Mouse (Mus musculus): ENCODE measurements around the gene Sf3a2. TPM values are rescaled to one million over a fixed set of nuclear protein-coding genes. Genes with fewer than 3 reads are reported as not detected.

Gene Sf3a2
- polyA plus RNA-seq, 1 experiment: 40.2 TPM

- Histone ChIP-seq H3K27ac (ENCODE audit: insufficient read depth, low read depth, low read length) (no peak overlapping the region), H3K27me3 (ENCODE audit: control insufficient read depth, insufficient read depth, low read length) (peaks cover 22% of the 10 kb centered on the region), H3K4me3 (ENCODE audit: low read depth, low read length) (no peak overlapping the region), H3K4me1 (ENCODE audit: control insufficient read depth, insufficient read depth, insufficient read length, low read length) (peaks cover 23% of the 10 kb centered on the region), H3K36me3 (ENCODE audit: control insufficient read depth, insufficient read depth, low read length) (peaks cover 19% of the 10 kb centered on the region)
- WGBS: 59% methylated on average over 7 of the region's 7 CpGs
- no peak for TF ChIP-seq POLR2A (IDR thresholded peaks at IDR 0.05; ENCODE audit: low read depth, low read length)
- TF ChIP-seq CTCF (IDR thresholded peaks at IDR 0.05; ENCODE audit: extremely low read depth, insufficient read length, insufficient replicate concordance, low read depth, low read length): no peak
Measured at GRCm38 (mm10) chr10:80832818-80833217, 34.8 kb downstream of the Sf3a2 start.

DNA sequence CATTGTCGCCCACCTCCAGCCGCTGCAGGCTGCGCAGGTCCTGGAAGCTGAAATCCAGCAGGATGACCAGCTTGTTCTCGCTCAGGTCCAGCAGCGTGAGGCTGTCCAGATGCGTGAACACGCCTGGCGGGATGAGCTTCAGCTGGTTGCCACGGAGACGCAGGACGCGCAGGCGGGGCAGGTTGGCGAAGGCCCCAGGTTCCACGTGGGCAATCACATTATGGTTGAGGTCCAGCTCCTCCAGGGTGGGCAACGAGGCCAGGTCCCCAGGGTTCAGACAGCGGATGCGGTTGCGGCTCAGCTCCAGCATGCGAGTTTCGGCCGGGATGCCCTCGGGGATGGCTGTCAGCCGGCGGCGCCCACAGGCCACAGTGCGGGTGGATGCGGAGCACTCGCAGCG, 37.6 kb downstream of the Sf3a2 start:
- WGBS: 46% methylated on average over 30 of the region's 30 CpGs
- peaks cover 22% of the 10 kb centered on the region for H3K27me3 ChIP-seq (ENCODE audit: control insufficient read depth, insufficient read depth, low read length)
- TF ChIP-seq CTCF (IDR thresholded peaks at IDR 0.05; ENCODE audit: extremely low read depth, insufficient read length, insufficient replicate concordance, low read depth, low read length) (no peak), POLR2A (IDR thresholded peaks at IDR 0.05; ENCODE audit: low read depth, low read length) (no peak)
- H3K27ac ChIP-seq (ENCODE audit: insufficient read depth, low read depth, low read length): no peak overlapping the region
- H3K4me3 ChIP-seq (ENCODE audit: low read depth, low read length): no peak overlapping the region
- H3K4me1 ChIP-seq (ENCODE audit: control insufficient read depth, insufficient read depth, insufficient read length, low read length): peaks cover 4% of the 10 kb centered on the region
- H3K36me3 ChIP-seq (ENCODE audit: control insufficient read depth, insufficient read depth, low read length): no peaks in the 10 kb centered on the region

GRCm38 (mm10) chr10:80836949-80837379, 39.0 kb downstream of the Sf3a2 start:
- no peaks in the 10 kb centered on the region for H3K36me3 ChIP-seq (ENCODE audit: control insufficient read depth, insufficient read depth, low read length)
- no peak for TF ChIP-seq CTCF (IDR thresholded peaks at IDR 0.05; ENCODE audit: extremely low read depth, insufficient read length, insufficient replicate concordance, low read depth, low read length)
- TF ChIP-seq POLR2A (IDR thresholded peaks at IDR 0.05; ENCODE audit: low read depth, low read length): no peak
- WGBS: 37% methylated on average over 7 of the region's 7 CpGs
- H3K27ac ChIP-seq (ENCODE audit: insufficient read depth, low read depth, low read length): no peak overlapping the region
- H3K4me1 ChIP-seq (ENCODE audit: control insufficient read depth, insufficient read depth, insufficient read length, low read length): no peaks in the 10 kb centered on the region; the same call in 1 of the 2 replicates
- peaks cover 22% of the 10 kb centered on the region for H3K27me3 ChIP-seq (ENCODE audit: control insufficient read depth, insufficient read depth, low read length)
- H3K4me3 ChIP-seq (ENCODE audit: low read depth, low read length): no peak overlapping the region

DNA sequence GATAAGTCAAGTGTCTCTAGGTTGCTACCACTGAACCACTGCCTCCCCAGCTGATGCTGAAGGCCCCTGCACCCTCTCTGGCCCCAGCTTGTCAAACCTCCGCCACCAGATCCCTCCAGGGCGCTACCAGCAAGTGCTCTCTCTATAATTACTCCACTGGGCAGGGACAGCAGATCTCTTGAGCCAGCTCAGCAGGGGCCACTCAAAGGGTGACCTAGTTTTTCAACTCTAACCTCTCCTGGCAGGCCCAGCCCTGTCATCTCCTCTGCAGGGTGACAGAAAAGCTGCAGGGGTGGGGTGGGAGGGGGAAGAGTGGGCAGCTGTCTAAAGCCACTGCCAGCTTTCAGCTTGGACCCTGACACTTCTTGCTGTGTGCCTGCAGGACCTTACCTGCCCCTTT, 39.8 kb downstream of the Sf3a2 start:
- WGBS: 32% methylated on average over 2 of the region's 2 CpGs
- peaks cover 25% of the 10 kb centered on the region for H3K27me3 ChIP-seq (ENCODE audit: control insufficient read depth, insufficient read depth, low read length)
- no peak for TF ChIP-seq CTCF (IDR thresholded peaks at IDR 0.05; ENCODE audit: extremely low read depth, insufficient read length, insufficient replicate concordance, low read depth, low read length)
- TF ChIP-seq POLR2A (IDR thresholded peaks at IDR 0.05; ENCODE audit: low read depth, low read length): no peak
- no peak overlapping the region for H3K4me3 ChIP-seq (ENCODE audit: low read depth, low read length)
- H3K36me3 ChIP-seq (ENCODE audit: control insufficient read depth, insufficient read depth, low read length): no peaks in the 10 kb centered on the region
- no peak overlapping the region for H3K27ac ChIP-seq (ENCODE audit: insufficient read depth, low read depth, low read length)
- H3K4me1 ChIP-seq (ENCODE audit: control insufficient read depth, insufficient read depth, insufficient read length, low read length): no peaks in the 10 kb centered on the region; the same call in 1 of the 2 replicates

DNA sequence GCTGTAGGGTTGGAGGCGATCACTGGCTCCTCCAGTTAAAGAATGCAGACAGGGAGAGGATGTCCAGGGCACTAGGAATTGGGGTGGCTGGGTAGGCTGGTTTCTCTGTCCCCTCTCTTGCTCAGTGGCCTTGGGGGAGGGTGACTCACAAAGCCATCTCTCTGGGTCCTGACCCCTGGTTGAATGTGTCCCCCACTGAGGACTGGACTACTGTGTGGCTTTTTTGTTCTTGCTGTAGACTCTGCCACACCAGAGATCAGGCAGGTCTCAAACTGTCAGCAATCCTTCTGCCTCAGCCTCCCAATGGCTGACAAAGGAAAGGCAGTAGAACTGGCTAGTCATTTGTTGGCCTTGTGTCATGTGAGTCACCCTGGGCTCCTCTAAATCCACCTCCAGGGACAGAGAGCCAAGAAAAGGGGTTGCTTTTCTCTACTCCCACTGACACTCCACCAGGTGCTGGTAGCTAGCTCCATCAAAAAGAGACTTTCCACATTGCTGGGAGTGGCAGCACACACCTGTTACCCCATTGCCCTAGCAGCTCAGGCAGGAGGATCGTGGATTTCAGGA, 40.4 kb downstream of the Sf3a2 start:
- H3K4me1 ChIP-seq (ENCODE audit: control insufficient read depth, insufficient read depth, insufficient read length, low read length): no peaks in the 10 kb centered on the region; the same call in 1 of the 2 replicates
- H3K27ac ChIP-seq (ENCODE audit: insufficient read depth, low read depth, low read length): no peak overlapping the region
- peaks cover 31% of the 10 kb centered on the region for H3K27me3 ChIP-seq (ENCODE audit: control insufficient read depth, insufficient read depth, low read length)
- no peak for TF ChIP-seq CTCF (IDR thresholded peaks at IDR 0.05; ENCODE audit: extremely low read depth, insufficient read length, insufficient replicate concordance, low read depth, low read length)
- no peak for TF ChIP-seq POLR2A (IDR thresholded peaks at IDR 0.05; ENCODE audit: low read depth, low read length)
- H3K36me3 ChIP-seq (ENCODE audit: control insufficient read depth, insufficient read depth, low read length): no peaks in the 10 kb centered on the region
- WGBS: 43% methylated on average over 2 of the region's 2 CpGs
- no peak overlapping the region for H3K4me3 ChIP-seq (ENCODE audit: low read depth, low read length)

GRCm38 (mm10) chr10:80839848-80840247, 41.9 kb downstream of the Sf3a2 start:
- Histone ChIP-seq H3K4me1 (ENCODE audit: control insufficient read depth, insufficient read depth, insufficient read length, low read length) (peaks cover 4% of the 10 kb centered on the region), H3K27me3 (ENCODE audit: control insufficient read depth, insufficient read depth, low read length) (peaks cover 30% of the 10 kb centered on the region), H3K27ac (ENCODE audit: insufficient read depth, low read depth, low read length) (no peak overlapping the region), H3K4me3 (ENCODE audit: low read depth, low read length) (no peak overlapping the region), H3K36me3 (ENCODE audit: control insufficient read depth, insufficient read depth, low read length) (no peaks in the 10 kb centered on the region)
- TF ChIP-seq POLR2A (IDR thresholded peaks at IDR 0.05; ENCODE audit: low read depth, low read length) (no peak), CTCF (IDR thresholded peaks at IDR 0.05; ENCODE audit: extremely low read depth, insufficient read length, insufficient replicate concordance, low read depth, low read length) (no peak)
- WGBS: 56% methylated on average over 6 of the region's 6 CpGs

GRCm38 (mm10) chr10:80841685-80842084, 43.7 kb downstream of the Sf3a2 start:
- no peaks in the 10 kb centered on the region for H3K36me3 ChIP-seq (ENCODE audit: control insufficient read depth, insufficient read depth, low read length)
- peaks cover 21% of the 10 kb centered on the region for H3K27me3 ChIP-seq (ENCODE audit: control insufficient read depth, insufficient read depth, low read length)
- no peak overlapping the region for H3K4me3 ChIP-seq (ENCODE audit: low read depth, low read length)
- H3K27ac ChIP-seq (ENCODE audit: insufficient read depth, low read depth, low read length): no peak overlapping the region
- TF ChIP-seq POLR2A (IDR thresholded peaks at IDR 0.05; ENCODE audit: low read depth, low read length) (no peak), CTCF (IDR thresholded peaks at IDR 0.05; ENCODE audit: extremely low read depth, insufficient read length, insufficient replicate concordance, low read depth, low read length) (no peak)
- peaks cover 4% of the 10 kb centered on the region for H3K4me1 ChIP-seq (ENCODE audit: control insufficient read depth, insufficient read depth, insufficient read length, low read length)
- 82% methylated on average over 2 of the region's 2 CpGs for WGBS
